Mouse (Mus musculus) heart, embryonic 15.5 days (tissue): ENCODE measurements at regions not wholly inside any gene's neighbourhood (a gene's known extent, or its start where the extent isn't known, plus 50 kb on each side); places are given as distances from the start of the nearest gene placed in this dataset. TPM values are rescaled to one million over a fixed set of nuclear protein-coding genes. Genes with fewer than 3 reads are reported as not detected.

Source experiments
- ATAC-seq: fragments of 200-750 bp; cut with Nextera tagmentation; replicated peaks from 2 replicates; pipeline ENCODE4 v1.8.0; 2017; ENCODE audit warnings: low read depth, moderate TSS enrichment; ENCODE audit not compliant: insufficient number of reproducible peaks, insufficient read depth, low FRiP score
- H3K27ac ChIP-seq: fragments of 300-500 bp; sonication (generic); 2 replicates; pipeline ENCODE4 v1.5.1; 2015; ENCODE audit warnings: mild to moderate bottlenecking, inconsistent platforms
- H3K27me3 ChIP-seq: fragments of 300-500 bp; sonication (generic); 2 replicates; pipeline ENCODE4 v1.6.1; 2015; ENCODE audit warnings: inconsistent platforms
- H3K36me3 ChIP-seq: fragments of 300-500 bp; sonication (generic); 2 replicates; pipeline ENCODE4 v1.6.1; 2015; ENCODE audit warnings: mild to moderate bottlenecking, inconsistent platforms
- H3K4me1 ChIP-seq: fragments of 300-500 bp; sonication (generic); replicated peaks from 2 replicates; pipeline ENCODE4 v1.6.1; 2015; ENCODE audit warnings: inconsistent platforms
- H3K4me2 ChIP-seq: fragments of 300-500 bp; sonication (generic); 2 replicates; pipeline ENCODE4 v1.6.1; 2015; ENCODE audit warnings: inconsistent platforms, mild to moderate bottlenecking, moderate library complexity
- H3K4me3 ChIP-seq: fragments of 300-500 bp; sonication (generic); 2 replicates; pipeline ENCODE4 v1.5.1; 2015; ENCODE audit warnings: mild to moderate bottlenecking, inconsistent platforms
- H3K9ac ChIP-seq: fragments of 300-500 bp; sonication (generic); 2 replicates; pipeline ENCODE4 v1.6.1; 2015; ENCODE audit warnings: mild to moderate bottlenecking, inconsistent platforms
- H3K9me3 ChIP-seq: fragments of 300-500 bp; sonication (generic); replicated peaks from 2 replicates; pipeline ENCODE4 v1.6.1; 2016; ENCODE audit warnings: inconsistent platforms
- WGBS: fragments of 180-500 bp; shearing (Covaris S2); methylation state at CpG from one replicate; pipeline ENCODE4 v1.1.7; 2015; ENCODE audit warnings: mixed read lengths; 5-methylcytosine and 5-hydroxymethylcytosine counted together
- microRNA-seq: library from miRNA; unstranded; fragments of <30 nt; microRNA quantifications from one replicate; pipeline ENCODE4, GENCODE M21; 2016

GRCm38 (mm10) chr8:73645582-73645981 lies 292.2 kb upstream of the Large1 start:
- no peak overlapping the region for H3K4me3 ChIP-seq
- H3K27ac ChIP-seq, result no peak overlapping the region
- H3K36me3 ChIP-seq, result no peaks in the 10 kb centered on the region
- no peak for ATAC-seq
- no peaks in the 10 kb centered on the region for H3K4me1 ChIP-seq
- no peak overlapping the region for H3K4me2 ChIP-seq
- H3K9ac ChIP-seq, result no peak overlapping the region
- 69% methylated on average over 4 of the region's 4 CpGs for WGBS
- H3K27me3 ChIP-seq, result no peaks in the 10 kb centered on the region
- no peaks in the 10 kb centered on the region for H3K9me3 ChIP-seq

GRCm38 (mm10) chr8:73626798-73627197 lies 273.5 kb upstream of the Large1 start:
- Histone ChIP-seq H3K27ac (no peak overlapping the region), H3K9ac (no peak overlapping the region), H3K9me3 (no peaks in the 10 kb centered on the region), H3K4me1 (no peaks in the 10 kb centered on the region), H3K4me3 (no peak overlapping the region), H3K36me3 (no peaks in the 10 kb centered on the region), H3K4me2 (no peak overlapping the region), H3K27me3 (no peaks in the 10 kb centered on the region)
- ATAC-seq, result no peak

- Histone ChIP-seq H3K4me1 (no peaks in the 10 kb centered on the region), H3K9ac (no peak overlapping the region), H3K9me3 (no peaks in the 10 kb centered on the region), H3K27ac (no peak overlapping the region), H3K36me3 (no peaks in the 10 kb centered on the region), H3K27me3 (no peaks in the 10 kb centered on the region), H3K4me2 (no peak overlapping the region), H3K4me3 (no peak overlapping the region)
- WGBS, result 76% methylated on average over 1 of the region's 1 CpGs
- peak; percentile 67; the same call in 1 of the 2 replicates for ATAC-seq
Observed at GRCm38 (mm10) chr8:73618946-73619345, 265.6 kb upstream of the Large1 start.

GRCm38 (mm10) chr8:73614631-73615030 lies 261.3 kb upstream of the Large1 start:
- ATAC-seq, result no peak
- H3K27ac ChIP-seq, result no peak overlapping the region
- 80% methylated on average over 2 of the region's 2 CpGs for WGBS
- H3K36me3 ChIP-seq, result no peaks in the 10 kb centered on the region
- H3K27me3 ChIP-seq, result no peaks in the 10 kb centered on the region
- no peaks in the 10 kb centered on the region for H3K9me3 ChIP-seq
- H3K4me1 ChIP-seq, result no peaks in the 10 kb centered on the region
- no peak overlapping the region for H3K4me2 ChIP-seq
- H3K4me3 ChIP-seq, result no peak overlapping the region
- H3K9ac ChIP-seq, result no peak overlapping the region

GRCm38 (mm10) chr8:73614106-73614505 lies 260.8 kb upstream of the Large1 start:
- Histone ChIP-seq H3K27ac (no peak overlapping the region), H3K36me3 (no peaks in the 10 kb centered on the region), H3K4me3 (no peak overlapping the region), H3K9me3 (no peaks in the 10 kb centered on the region), H3K4me2 (no peak overlapping the region), H3K9ac (no peak overlapping the region), H3K27me3 (no peaks in the 10 kb centered on the region), H3K4me1 (no peaks in the 10 kb centered on the region)
- no peak for ATAC-seq
- WGBS, result 51% methylated on average over 2 of the region's 2 CpGs

- no peak for ATAC-seq
Observed at GRCm38 (mm10) chr8:73611583-73611982, 258.2 kb upstream of the Large1 start.

GRCm38 (mm10) chr8:73570599-73570998 lies 217.3 kb upstream of the Large1 start:
- Histone ChIP-seq H3K27me3 (no peaks in the 10 kb centered on the region), H3K4me1 (0 out of 2 replicates have a peak, but pooled peaks cover 2% of the 10 kb centered on the region), H3K4me3 (no peak overlapping the region), H3K36me3 (no peaks in the 10 kb centered on the region), H3K9ac (no peak overlapping the region), H3K27ac (no peak overlapping the region), H3K9me3 (no peaks in the 10 kb centered on the region), H3K4me2 (no peak overlapping the region)
- no peak for ATAC-seq

More at GRCm38 (mm10) chr8:73611583-73611982, 258.2 kb upstream of the Large1 start:
- no peaks in the 10 kb centered on the region for H3K27me3 ChIP-seq
- H3K9me3 ChIP-seq, result no peaks in the 10 kb centered on the region
- no peaks in the 10 kb centered on the region for H3K4me1 ChIP-seq
- H3K4me2 ChIP-seq, result no peak overlapping the region
- H3K4me3 ChIP-seq, result no peak overlapping the region
- WGBS, result 90% methylated on average over 10 of the region's 10 CpGs
- no peak overlapping the region for H3K9ac ChIP-seq
- H3K36me3 ChIP-seq, result no peaks in the 10 kb centered on the region
- no peak overlapping the region for H3K27ac ChIP-seq

GRCm38 (mm10) chr8:73569963-73570362 lies 216.6 kb upstream of the Large1 start:
- Histone ChIP-seq H3K27ac (no peak overlapping the region), H3K9ac (no peak overlapping the region), H3K4me2 (no peak overlapping the region), H3K36me3 (no peaks in the 10 kb centered on the region), H3K4me1 (0 out of 2 replicates have a peak, but pooled peaks cover 2% of the 10 kb centered on the region), H3K4me3 (no peak overlapping the region), H3K9me3 (no peaks in the 10 kb centered on the region), H3K27me3 (no peaks in the 10 kb centered on the region)
- ATAC-seq, result no peak

Small RNA genes lying in the stretch of these regions (microRNA-seq; reads per million reads assigned to microRNA genes)
- gene Gm23255, result not detected
